Mouse (Mus musculus): ENCODE results near the gene Gna14. TPM values are rescaled to one million over a fixed set of nuclear protein-coding genes. Genes with fewer than 3 reads are reported as not detected.

The Gna14 gene
- 3.8 TPM for polyA plus RNA-seq (2014; fragmentation: Illumina TruSeq; extraction: RNeasy Lipid Tissue Mini Kit (QIAGEN cat#74804); ENCODE audit: low read depth, low replicate concordance)

GRCm38 (mm10) chr19:16435531-16436231, at the start of gene Gna14:
Gene Gna14 (plus strand): TSS chr19:16435762.

Data from liver, adult 10 weeks (tissue).